Mouse (Mus musculus) forebrain, embryonic 12.5 days (tissue): ENCODE measurements around the gene Pkp3. TPM values are rescaled to one million over a fixed set of nuclear protein-coding genes. Genes with fewer than 3 reads are reported as not detected.

ENCODE experiments used
- ATAC-seq: fragments of 200-750 bp; cut with Nextera tagmentation; 2 replicates; pipeline ENCODE4 v1.8.0; 2017; ENCODE audit warnings: moderate TSS enrichment; ENCODE audit not compliant: low FRiP score
- H3K27ac ChIP-seq: fragments of 300-500 bp; sonication (generic); 2 replicates; pipeline ENCODE4 v1.5.1; 2016; ENCODE audit warnings: mild to moderate bottlenecking
- H3K27me3 ChIP-seq: fragments of 300-500 bp; sonication (generic); 2 replicates; pipeline ENCODE4 v1.6.1; 2016; ENCODE audit warnings: mild to moderate bottlenecking
- H3K36me3 ChIP-seq: fragments of 300-500 bp; sonication (generic); replicated peaks from 2 replicates; pipeline ENCODE4 v1.6.1; 2016; ENCODE audit warnings: mild to moderate bottlenecking
- H3K4me1 ChIP-seq: fragments of 300-500 bp; sonication (generic); 2 replicates; pipeline ENCODE4 v1.6.1; 2016
- H3K4me2 ChIP-seq: fragments of 300-500 bp; sonication (generic); 2 replicates; pipeline ENCODE4 v1.6.1; 2016; ENCODE audit warnings: mild to moderate bottlenecking, moderate library complexity
- H3K4me3 ChIP-seq: fragments of 300-500 bp; sonication (generic); replicated peaks from 2 replicates; pipeline ENCODE4 v1.5.1; 2016; ENCODE audit warnings: mild to moderate bottlenecking
- H3K9ac ChIP-seq: fragments of 300-500 bp; sonication (generic); 2 replicates; pipeline ENCODE4 v1.6.1; 2016; ENCODE audit warnings: mild to moderate bottlenecking
- H3K9me3 ChIP-seq: fragments of 300-500 bp; sonication (generic); 2 replicates; pipeline ENCODE4 v1.6.1; 2016
- WGBS: fragments of 180-500 bp; shearing (Covaris S2); methylation state at CpG from one replicate; pipeline ENCODE4 v1.1.7; 2016; 5-methylcytosine and 5-hydroxymethylcytosine counted together
- polyA plus RNA-seq: library from polyadenylated mRNA; unstranded; fragments of >200 nt; fragmentation: Nextera tagmentation; extraction: Ambion mirVana; gene quantifications from 2 replicates; pipeline ENCODE4 v1.2.1, GENCODE M21; 2016

The Pkp3 gene
- polyA plus RNA-seq, 1 experiment from 2014 or later = 1.3 TPM

- H3K27me3 ChIP-seq = peaks cover 62% of the 10 kb centered on the region
- no peak overlapping the region for H3K4me3 ChIP-seq
- no peaks in the 10 kb centered on the region for H3K9me3 ChIP-seq
- no peaks in the 10 kb centered on the region for H3K36me3 ChIP-seq
- peaks cover 11% of the 10 kb centered on the region for H3K4me1 ChIP-seq
- 81% methylated on average over 3 of the region's 3 CpGs for WGBS
- H3K9ac ChIP-seq = no peak overlapping the region
- ATAC-seq = no peak
- no peak overlapping the region for H3K27ac ChIP-seq
- H3K4me2 ChIP-seq = no peak overlapping the region
Measured at GRCm38 (mm10) chr7:141103161-141103560, 25.1 kb downstream of the Pkp3 start.

GRCm38 (mm10) chr7:141115874-141116273 is 37.9 kb downstream of the Pkp3 start:
- no peak overlapping the region for H3K27ac ChIP-seq
- no peaks in the 10 kb centered on the region for H3K9me3 ChIP-seq
- no peaks in the 10 kb centered on the region for H3K4me1 ChIP-seq
- no peak overlapping the region for H3K4me3 ChIP-seq
- no peaks in the 10 kb centered on the region for H3K36me3 ChIP-seq
- H3K4me2 ChIP-seq = no peak overlapping the region
- H3K27me3 ChIP-seq = peaks cover 18% of the 10 kb centered on the region
- ATAC-seq = no peak
- 92% methylated on average over 9 of the region's 9 CpGs for WGBS
- no peak overlapping the region for H3K9ac ChIP-seq

- Histone ChIP-seq H3K9ac (no peak within 1 kb of the TSS), H3K4me2 (no peak within 1 kb of the TSS; the same call in none of the 2 replicates), H3K27ac (no peak within 1 kb of the TSS), H3K4me1 (no peaks in the 10 kb centered on the region), H3K4me3 (no peak within 1 kb of the TSS), H3K27me3 (peaks cover 18% of the 10 kb centered on the region), H3K36me3 (no peaks in the 10 kb centered on the region), H3K9me3 (no peaks in the 10 kb centered on the region)
- ATAC-seq = no peak
- 15% methylated on average over 9 of the region's 9 CpGs for WGBS
Measured at GRCm38 (mm10) chr7:141117636-141118035, 39.6 kb downstream of the Pkp3 start, which contains the start of gene Ano9. TSS of gene Ano9 (minus strand) at chr7:141117806.

- no peak for ATAC-seq
- Histone ChIP-seq H3K9me3 (no peaks in the 10 kb centered on the region), H3K27ac (no peak overlapping the region), H3K4me3 (no peak overlapping the region), H3K4me1 (peaks cover 7% of the 10 kb centered on the region; the same call in 1 of the 2 replicates), H3K9ac (no peak overlapping the region), H3K36me3 (no peaks in the 10 kb centered on the region), H3K27me3 (peaks cover 15% of the 10 kb centered on the region), H3K4me2 (no peak overlapping the region)
- WGBS = 78% methylated on average over 3 of the region's 3 CpGs
Measured at GRCm38 (mm10) chr7:141119487-141119886, 41.5 kb downstream of the Pkp3 start.

GRCm38 (mm10) chr7:141120605-141121004 is 42.6 kb downstream of the Pkp3 start:
- Histone ChIP-seq H3K4me2 (no peak overlapping the region), H3K4me3 (no peak overlapping the region), H3K9ac (no peak overlapping the region), H3K27me3 (peaks cover 15% of the 10 kb centered on the region), H3K27ac (no peak overlapping the region), H3K9me3 (no peaks in the 10 kb centered on the region), H3K36me3 (no peaks in the 10 kb centered on the region), H3K4me1 (peaks cover 7% of the 10 kb centered on the region; the same call in 1 of the 2 replicates)
- WGBS = 89% methylated on average over 3 of the region's 3 CpGs
- ATAC-seq = no peak

GRCm38 (mm10) chr7:141121051-141121531 is 43.1 kb downstream of the Pkp3 start:
- H3K9me3 ChIP-seq = no peaks in the 10 kb centered on the region
- 78% methylated on average over 5 of the region's 5 CpGs for WGBS
- H3K4me2 ChIP-seq = no peak overlapping the region
- H3K27ac ChIP-seq = no peak overlapping the region
- ATAC-seq = no peak
- no peak overlapping the region for H3K4me3 ChIP-seq
- H3K36me3 ChIP-seq = no peaks in the 10 kb centered on the region
- peaks cover 7% of the 10 kb centered on the region; the same call in 1 of the 2 replicates for H3K4me1 ChIP-seq
- H3K27me3 ChIP-seq = peaks cover 15% of the 10 kb centered on the region
- H3K9ac ChIP-seq = no peak overlapping the region

GRCm38 (mm10) chr7:141122245-141122644 is 44.2 kb downstream of the Pkp3 start, which contains the start of gene Ptdss2:
TSS of gene Ptdss2 (plus strand) at chr7:141122382.
- 55% methylated on average over 14 of the region's 14 CpGs for WGBS

GRCm38 (mm10) chr7:141122689-141123516 is 44.9 kb downstream of the Pkp3 start:
- Histone ChIP-seq H3K9me3 (no peaks in the 10 kb centered on the region), H3K4me1 (peaks cover 7% of the 10 kb centered on the region; the same call in 1 of the 2 replicates), H3K9ac (peak overlapping the region; percentile 69), H3K4me2 (peak overlapping the region; percentile 67), H3K27ac (peak overlapping the region; percentile 77), H3K36me3 (no peaks in the 10 kb centered on the region), H3K4me3 (peak overlapping the region; percentile 57), H3K27me3 (0 out of 2 replicates have a peak, but pooled peaks cover 4% of the 10 kb centered on the region)
- 3% methylated on average over 29 of the region's 29 CpGs for whole genome bisulfite sequencing
- peak; percentile 97 for ATAC-seq

More at GRCm38 (mm10) chr7:141122245-141122644, 44.2 kb downstream of the Pkp3 start, which contains the start of gene Ptdss2:
- H3K4me1 ChIP-seq = peaks cover 7% of the 10 kb centered on the region; the same call in 1 of the 2 replicates
- ATAC-seq = no peak
- no peaks in the 10 kb centered on the region for H3K9me3 ChIP-seq
- H3K27ac ChIP-seq = peak within 1 kb of the TSS; percentile 77
- peak within 1 kb of the TSS; percentile 67 for H3K4me2 ChIP-seq
- H3K4me3 ChIP-seq = peak within 1 kb of the TSS; percentile 57
- peaks cover 10% of the 10 kb centered on the region for H3K27me3 ChIP-seq
- H3K9ac ChIP-seq = peak within 1 kb of the TSS; percentile 69
- no peaks in the 10 kb centered on the region for H3K36me3 ChIP-seq

GRCm38 (mm10) chr7:141123517-141123856 is 45.5 kb downstream of the Pkp3 start:
- H3K27me3 ChIP-seq = no peaks in the 10 kb centered on the region
- H3K4me3 ChIP-seq = peak overlapping the region; percentile 57
- H3K9me3 ChIP-seq = no peaks in the 10 kb centered on the region
- H3K27ac ChIP-seq = peak overlapping the region; percentile 77
- H3K9ac ChIP-seq = peak overlapping the region; percentile 69
- peaks cover 7% of the 10 kb centered on the region; the same call in 1 of the 2 replicates for H3K4me1 ChIP-seq
- H3K4me2 ChIP-seq = peak overlapping the region; percentile 67
- ATAC-seq = no peak
- no peaks in the 10 kb centered on the region for H3K36me3 ChIP-seq
- WGBS = 2% methylated on average over 15 of the region's 15 CpGs

- peak overlapping the region; percentile 74 for H3K27ac ChIP-seq
Measured at GRCm38 (mm10) chr7:141131024-141131820, 53.2 kb downstream of the Pkp3 start.

GRCm38 (mm10) chr7:141131904-141132755 is 54.1 kb downstream of the Pkp3 start:
- Histone ChIP-seq H3K27me3 (no peaks in the 10 kb centered on the region), H3K9me3 (no peaks in the 10 kb centered on the region), H3K4me3 (peak overlapping the region; percentile 82), H3K4me1 (peaks cover 15% of the 10 kb centered on the region), H3K27ac (0 out of 2 replicates have a peak overlapping the region, but pooled peaks have one; percentile 74), H3K9ac (peak overlapping the region; percentile 88), H3K36me3 (peaks cover 21% of the 10 kb centered on the region), H3K4me2 (peak overlapping the region; percentile 82)
- WGBS = 59% methylated on average over 12 of the region's 12 CpGs
- no peak for ATAC-seq

More at GRCm38 (mm10) chr7:141131024-141131820, 53.2 kb downstream of the Pkp3 start:
- peaks cover 13% of the 10 kb centered on the region for H3K36me3 ChIP-seq
- H3K4me1 ChIP-seq = peaks cover 15% of the 10 kb centered on the region
- peak overlapping the region; percentile 82 for H3K4me2 ChIP-seq
- H3K27me3 ChIP-seq = no peaks in the 10 kb centered on the region
- ATAC-seq = peak; percentile 99
- H3K9me3 ChIP-seq = no peaks in the 10 kb centered on the region
- H3K9ac ChIP-seq = peak overlapping the region; percentile 88
- under 1% methylated on average over 59 of the region's 59 CpGs for WGBS
- peak overlapping the region; percentile 82 for H3K4me3 ChIP-seq
